Mouse (Mus musculus) gastrocnemius, postnatal 4 days (tissue): ENCODE results near the gene Anxa4. TPM values are rescaled to one million over a fixed set of nuclear protein-coding genes. Genes with fewer than 3 reads are reported as not detected.

Experiments
- total RNA-seq, 2 experiments: library from RNA; stranded (reverse); gene quantifications; 2 replicates each; pipeline ENCODE4 v1.2.3; 2021

The Anxa4 gene
- total RNA-seq, 2 experiments from 2014 or later = 48.9 to 49.5 TPM

Other genes starting within 250 kb of the Anxa4 start
- under 1 TPM; 0.42 to 0.67 TPM for gene Asprv1, start 165.4 kb downstream of the Anxa4 start, total RNA-seq
- 1 to 10 TPM; 6.7 to 9.8 TPM for gene Mxd1, start 124.4 kb downstream of the Anxa4 start, total RNA-seq
- 10 to 100 TPM; 80.8 to 86.3 TPM for gene Snrnp27, start 109.1 kb downstream of the Anxa4 start, total RNA-seq
- gene Gmcl1, start 60.2 kb downstream of the Anxa4 start, total RNA-seq = 1 to 10 TPM; 7.4 to 8.4 TPM
- 10 to 100 TPM; 57.9 to 69.9 TPM for gene Aak1, start 55.9 kb upstream of the Anxa4 start, total RNA-seq
- gene Nfu1, start 215.7 kb upstream of the Anxa4 start, total RNA-seq = 10 to 100 TPM; 61.7 to 68.1 TPM
- gene Gfpt1, start 249.3 kb upstream of the Anxa4 start, total RNA-seq = 10 to 100 TPM; 52.6 TPM